Mouse (Mus musculus) MEL (cell line): ENCODE data around the gene Aoc1. TPM values are rescaled to one million over a fixed set of nuclear protein-coding genes. Genes with fewer than 3 reads are reported as not detected.
A peak's percentile ranks its signal among the peaks of the same experiment; 100 is the strongest.

ENCODE experiments used
- DNase-seq: peaks from one replicate; pipeline ENCODE4 v3.0.0; 2011; ENCODE audit warnings: low read depth, low spot score
- H3K27ac ChIP-seq: 2 replicates; pipeline ENCODE4 v1.5.1; 2012; ENCODE audit warnings: low read depth, mild to moderate bottlenecking, control low read depth, low read length, moderate library complexity; ENCODE audit not compliant: control insufficient read depth
- H3K27me3 ChIP-seq, 2 experiments: fragments of 150-350 bp in 1 of 2; sonication (generic) in 1 of 2; 2 replicates each; pipeline ENCODE4 v1.6.1; 2012; ENCODE audit warnings: low read length in 2 of 2, mild to moderate bottlenecking in 2 of 2, improper control_type of control experiment in 1 of 2, moderate library complexity in 1 of 2; ENCODE audit not compliant: insufficient read depth in 2 of 2, control insufficient read depth in 1 of 2
- H3K36me3 ChIP-seq, 2 experiments: 2 replicates each; pipeline ENCODE4 v1.6.1; 2012 to 2014; ENCODE audit warnings: low read length in 2 of 2, improper control_type of control experiment in 1 of 2, inconsistent platforms in 1 of 2, mild to moderate bottlenecking in 1 of 2; ENCODE audit not compliant: insufficient read depth in 2 of 2, control insufficient read depth in 1 of 2
- H3K4me1 ChIP-seq, 2 experiments: fragments of 150-350 bp in 1 of 2; sonication (generic) in 1 of 2; 2 replicates each; pipeline ENCODE4 v1.6.1; 2012; ENCODE audit warnings: low read length in 2 of 2, improper control_type of control experiment in 1 of 2, mild to moderate bottlenecking in 1 of 2; ENCODE audit not compliant: insufficient read depth in 2 of 2, control insufficient read depth in 1 of 2
- H3K4me3 ChIP-seq, 2 experiments: fragments of 150-350 bp in 1 of 2; sonication (generic) in 1 of 2; 2 replicates each; pipeline ENCODE4 v1.5.1; 2012; ENCODE audit warnings: low read depth in 2 of 2, low read length in 2 of 2, mild to moderate bottlenecking in 2 of 2, moderate library complexity in 2 of 2, control low read depth in 1 of 2, improper control_type of control experiment in 1 of 2; ENCODE audit not compliant: control insufficient read depth in 1 of 2, insufficient read depth in 1 of 2
- H3K79me2 ChIP-seq: 2 replicates; pipeline ENCODE4 v1.6.1; 2012; ENCODE audit warnings: mild to moderate bottlenecking, low read length, moderate library complexity; ENCODE audit not compliant: control insufficient read depth, poor library complexity, insufficient read depth
- H3K9ac ChIP-seq: 2 replicates; pipeline ENCODE4 v1.6.1; 2012; ENCODE audit warnings: low read depth, mild to moderate bottlenecking, control low read depth, low read length, moderate library complexity; ENCODE audit not compliant: control insufficient read depth, poor library complexity, severe bottlenecking
- H3K9me3 ChIP-seq: fragments of 150-350 bp; sonication (generic); replicated peaks from 2 replicates; pipeline ENCODE4 v1.6.1; 2012; ENCODE audit warnings: mild to moderate bottlenecking, low read length, improper control_type of control experiment, moderate library complexity; ENCODE audit not compliant: insufficient read depth
- BHLHE40 ChIP-seq: IDR thresholded peaks from 2 replicates; pipeline ENCODE4 v1.6.1; 2012; ENCODE audit warnings: low read depth, mild to moderate bottlenecking, inconsistent platforms, low read length, improper control_type of control experiment, borderline replicate concordance
- CTCF ChIP-seq, 3 experiments: IDR thresholded peaks in 2 of 3; conservative IDR thresholded peaks in 1 of 3; 2 replicates each; pipeline ENCODE4 v1.5.1; 2011 to 2012; ENCODE audit warnings: low read length in 3 of 3, low read depth in 2 of 3, mild to moderate bottlenecking in 2 of 3, improper control_type of control experiment in 1 of 3, inconsistent platforms in 1 of 3, mixed read lengths in 1 of 3, moderate library complexity in 1 of 3; ENCODE audit not compliant: control insufficient read depth in 1 of 3, insufficient read depth in 1 of 3, poor library complexity in 1 of 3, severe bottlenecking in 1 of 3
- ELF1 ChIP-seq: IDR thresholded peaks from 2 replicates; pipeline ENCODE4 v1.6.1; 2014; ENCODE audit warnings: low read depth, mild to moderate bottlenecking, inconsistent platforms, low read length, improper control_type of control experiment, moderate library complexity
- ETS1 ChIP-seq: IDR thresholded peaks from 2 replicates; pipeline ENCODE4 v1.6.1; 2012; ENCODE audit warnings: low read depth, mild to moderate bottlenecking, inconsistent platforms, low read length, improper control_type of control experiment, moderate library complexity
- GABPA ChIP-seq: IDR thresholded peaks from 2 replicates; pipeline ENCODE4 v1.6.1; 2012; ENCODE audit warnings: low read depth, mild to moderate bottlenecking, inconsistent platforms, low read length, improper control_type of control experiment, moderate library complexity
- MAZ ChIP-seq: IDR thresholded peaks from 2 replicates; pipeline ENCODE4 v1.6.1; 2012; ENCODE audit warnings: low read depth, mild to moderate bottlenecking, inconsistent platforms, low read length, improper control_type of control experiment
- POLR2AphosphoS2 ChIP-seq: IDR thresholded peaks from 2 replicates; pipeline ENCODE4 v1.6.1; 2011; ENCODE audit warnings: low read length, improper control_type of control experiment
- RAD21 ChIP-seq: IDR thresholded peaks from 2 replicates; pipeline ENCODE4 v1.6.1; 2011; ENCODE audit warnings: mild to moderate bottlenecking, low read depth, low read length, improper control_type of control experiment
- RCOR1 ChIP-seq: IDR thresholded peaks from 2 replicates; pipeline ENCODE4 v1.6.1; 2012; ENCODE audit warnings: low read depth, mild to moderate bottlenecking, inconsistent platforms, low read length, improper control_type of control experiment
- SMC3 ChIP-seq: IDR thresholded peaks from 2 replicates; pipeline ENCODE4 v1.6.1; 2011; ENCODE audit warnings: low read depth, low read length, improper control_type of control experiment
- TAL1 ChIP-seq: IDR thresholded peaks from 2 replicates; pipeline ENCODE4 v1.6.1; 2012; ENCODE audit warnings: mild to moderate bottlenecking, inconsistent platforms, low read length, moderate library complexity, mixed read lengths
- TCF12 ChIP-seq: IDR thresholded peaks from 2 replicates; pipeline ENCODE4 v1.6.1; 2014; ENCODE audit warnings: low read depth, mild to moderate bottlenecking, inconsistent platforms, low read length, improper control_type of control experiment, moderate library complexity
- USF1 ChIP-seq: IDR thresholded peaks from 2 replicates; pipeline ENCODE4 v1.6.1; 2014; ENCODE audit warnings: low read depth, mild to moderate bottlenecking, inconsistent platforms, low read length, improper control_type of control experiment, moderate library complexity
- ZC3H11A ChIP-seq: IDR thresholded peaks from 2 replicates; pipeline ENCODE4 v1.6.1; 2012; ENCODE audit warnings: low read depth, mild to moderate bottlenecking, inconsistent platforms, low read length, improper control_type of control experiment
- ZKSCAN1 ChIP-seq: IDR thresholded peaks from 2 replicates; pipeline ENCODE4 v1.6.1; 2012; ENCODE audit warnings: low read depth, mild to moderate bottlenecking, inconsistent platforms, low read length, improper control_type of control experiment, moderate library complexity
- polyA plus RNA-seq, 2 experiments: library from polyadenylated mRNA; stranded (reverse) in 1 of 2; unstranded in 1 of 2; fragments of >175 nt in 1 of 2; fragments of >200 nt in 1 of 2; gene quantifications; 2 replicates each; pipeline versions ENCODE4 v1.2.1 to v1.2.4; 2012; ENCODE audit warnings: low replicate concordance in 2 of 2, low read depth in 1 of 2; ENCODE audit not compliant: insufficient read length in 2 of 2, insufficient read depth in 1 of 2, missing spikeins in 1 of 2
- total RNA-seq: library from RNA; depleted of rRNA; stranded (reverse); fragments of 300-350 nt; gene quantifications from 2 replicates; pipeline ENCODE4 v1.2.3, GENCODE M21; 2012

The Aoc1 gene
- total and polyA plus RNA-seq, 3 experiments, result not detected

DNA sequence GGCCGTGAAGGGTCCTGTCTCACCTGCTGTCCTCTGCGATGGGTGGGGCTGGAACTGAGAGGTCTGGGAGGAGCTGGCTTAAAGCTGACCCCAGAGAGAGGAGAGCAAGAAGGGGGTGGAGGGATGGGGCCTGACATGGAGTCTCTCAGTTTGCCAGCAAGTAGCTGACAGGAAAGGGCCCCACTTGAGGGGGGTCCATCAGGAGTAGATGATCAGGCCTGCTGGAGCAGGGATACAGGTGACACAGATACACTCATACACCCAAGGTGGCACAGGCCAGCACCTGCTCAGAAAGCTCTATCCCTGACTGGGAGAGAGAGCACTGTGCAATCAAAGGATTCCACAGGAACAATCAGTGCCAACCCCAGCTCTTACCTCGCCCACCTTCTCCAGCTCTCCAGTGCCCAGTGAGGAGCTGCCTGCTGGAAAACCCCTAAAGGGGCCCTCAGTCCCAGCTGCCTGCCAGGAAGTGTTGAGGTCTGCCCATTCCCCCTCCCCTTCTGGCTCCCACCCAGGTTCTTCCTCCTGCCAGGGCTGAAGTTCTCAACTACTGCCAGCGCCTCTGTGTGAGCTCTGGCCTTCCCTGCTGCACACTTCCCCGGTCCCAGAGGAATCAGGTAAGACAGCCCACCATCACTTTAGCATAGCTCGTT lies 31.6 kb upstream of the Aoc1 start, which contains the start of gene Tmem176b:
TSS of gene Tmem176b (minus strand) at position 524 of the 653 bp plus-strand sequence.
- Histone ChIP-seq H3K9me3 (no peaks in the 10 kb centered on the region), H3K9ac (peak within 1 kb of the TSS; percentile 62), H3K27me3 (no peaks in the 10 kb centered on the region), H3K4me1 (peaks cover 9 to 23% of the 10 kb centered on the region in 2 experiments), H3K4me3 (peak within 1 kb of the TSS; percentile 58 to 61), H3K36me3 (peaks cover 0 to 14% of the 10 kb centered on the region in 2 experiments; a peak in 2 of 4 replicates), H3K79me2 (peaks cover 1% of the 10 kb centered on the region; the same call in 1 of the 2 replicates), H3K27ac (peak within 1 kb of the TSS; percentile 48)
- TF ChIP-seq RCOR1 (no peak), USF1 (no peak), ETS1 (peak; percentile 44; the same call in 1 of the 2 replicates), MAZ (no peak; the same call in 1 of the 2 replicates), TCF12 (0 out of 2 replicates have a peak, but pooled peaks have one; percentile 10), BHLHE40 (no peak), GABPA (no peak), ELF1 (0 out of 2 replicates have a peak, but pooled peaks have one; percentile 44), SMC3 (no peak), POLR2AphosphoS2 (no peak), ZKSCAN1 (peak; percentile 75)
- peak; percentile 83 for DNase-seq

DNA sequence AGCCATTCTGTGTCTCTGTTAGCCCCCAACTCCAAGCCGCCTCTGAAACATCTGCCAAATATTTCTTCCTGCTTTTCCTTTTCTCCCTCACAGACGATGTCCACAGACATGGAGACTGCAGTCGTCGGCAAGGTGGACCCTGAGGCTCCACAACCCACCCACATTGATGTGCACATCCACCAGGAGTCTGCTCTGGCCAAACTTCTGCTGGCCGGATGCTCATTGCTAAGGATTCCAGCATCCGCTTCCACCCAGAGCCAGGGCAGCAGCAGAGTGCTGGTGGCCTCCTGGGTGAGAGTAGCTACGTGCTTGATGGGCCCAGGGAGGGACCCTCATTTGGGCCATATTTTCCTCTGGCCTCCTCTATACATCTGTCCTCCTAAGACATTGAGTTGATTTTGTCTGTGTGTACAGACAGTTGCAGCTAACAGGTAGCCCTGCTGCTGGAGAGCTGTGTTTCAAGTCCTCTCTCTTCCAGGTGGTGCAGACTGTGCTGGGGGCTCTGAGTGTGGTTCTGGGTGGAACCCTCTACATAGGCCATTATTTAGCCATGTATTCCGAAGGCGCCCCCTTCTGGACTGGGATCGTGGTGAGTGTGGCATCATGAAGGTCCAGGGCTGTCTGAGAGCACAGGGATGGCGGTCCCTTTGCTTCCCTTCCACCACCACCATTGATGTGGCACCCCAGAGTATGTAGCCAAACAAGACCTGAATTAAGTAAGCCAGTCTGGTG lies 30.4 kb upstream of the Aoc1 start:
- Histone ChIP-seq H3K36me3 (peaks cover 0 to 14% of the 10 kb centered on the region in 2 experiments; a peak in 2 of 4 replicates), H3K79me2 (peaks cover 1% of the 10 kb centered on the region; the same call in 1 of the 2 replicates), H3K27ac (no peak overlapping the region), H3K9me3 (no peaks in the 10 kb centered on the region), H3K9ac (no peak overlapping the region), H3K4me3 (no peak overlapping the region), H3K27me3 (no peaks in the 10 kb centered on the region), H3K4me1 (peaks cover 9 to 23% of the 10 kb centered on the region in 2 experiments)
- TF ChIP-seq ZC3H11A (peak; percentile 56), CTCF (IDR thresholded peaks at IDR 0.05 in 2 of 3, conservative IDR thresholded peaks at IDR 0.05 in 1 of 3; ENCODE audit: control insufficient read depth in 1 of 3, insufficient read depth in 1 of 3, low read depth in 2 of 3, low read length in 3 of 3, poor library complexity in 1 of 3, severe bottlenecking in 1 of 3) (peak; percentile 11 to 56 (median 56); a peak in 4 of 6 replicates), RAD21 (peak; percentile 38), RCOR1 (no peak), MAZ (no peak), SMC3 (peak; percentile 54), TAL1 (no peak)
- peak; percentile 30 for DNase-seq
